Mouse (Mus musculus) C2C12 (cell line): ENCODE measurements around the gene Capn2. TPM values are rescaled to one million over a fixed set of nuclear protein-coding genes. Genes with fewer than 3 reads are reported as not detected.

Experiments used
- H3K27me3 ChIP-seq: one replicate; pipeline ENCODE4 v1.6.1; 2011; ENCODE audit not compliant: control insufficient read depth, insufficient read depth, insufficient read length
- H3K36me3 ChIP-seq: one replicate; pipeline ENCODE4 v1.6.1; 2011; ENCODE audit not compliant: control insufficient read depth, insufficient read depth
- H3K4me3 ChIP-seq: one replicate; pipeline ENCODE4 v1.5.1; 2011; ENCODE audit warnings: mild to moderate bottlenecking, control low read depth; ENCODE audit not compliant: poor library complexity, insufficient read depth, severe bottlenecking
- H3K79me2 ChIP-seq: one replicate; pipeline ENCODE4 v1.6.1; 2011; ENCODE audit not compliant: control insufficient read depth, insufficient read depth
- H3K79me3 ChIP-seq: one replicate; pipeline ENCODE4 v1.6.1; 2011; ENCODE audit warnings: low read depth, control low read depth
- H3ac ChIP-seq: one replicate; pipeline ENCODE3; 2011; ENCODE audit warnings: low read depth; ENCODE audit not compliant: control insufficient read depth, insufficient read length
- CEBPB ChIP-seq: IDR thresholded peaks from one replicate; pipeline ENCODE4 v1.6.1; 2011; ENCODE audit warnings: low read depth, mild to moderate bottlenecking, control low read depth, moderate library complexity
- CTCF ChIP-seq: IDR thresholded peaks from one replicate; pipeline ENCODE4 v1.5.1; 2011; ENCODE audit not compliant: control insufficient read depth, insufficient read depth, insufficient read length
- FOSL1 ChIP-seq: IDR thresholded peaks from one replicate; pipeline ENCODE4 v1.8.0; 2011; ENCODE audit warnings: mild to moderate bottlenecking, low read length; ENCODE audit not compliant: poor library complexity, insufficient read depth, severe bottlenecking
- MAX ChIP-seq: IDR thresholded peaks from one replicate; pipeline ENCODE4 v1.6.1; 2011; ENCODE audit warnings: mild to moderate bottlenecking, control low read depth
- MYOD1 ChIP-seq: IDR thresholded peaks from one replicate; pipeline ENCODE4 v1.6.1; 2011; ENCODE audit warnings: low read depth; ENCODE audit not compliant: control insufficient read depth, insufficient read length
- MYOG ChIP-seq: IDR thresholded peaks from one replicate; pipeline ENCODE4 v1.6.1; 2011; ENCODE audit not compliant: control insufficient read depth, insufficient read length; ENCODE audit errors: extremely low read depth
- USF1 ChIP-seq: IDR thresholded peaks from one replicate; pipeline ENCODE4 v1.6.1; 2011; ENCODE audit warnings: low read depth, mild to moderate bottlenecking, control low read depth, moderate library complexity
- polyA plus RNA-seq: library from polyadenylated mRNA; unstranded; fragments of >200 nt; fragmentation: generic; extraction: Trizol; gene quantifications from one replicate; pipeline ENCODE4 v1.2.1, GENCODE M21; 2012; ENCODE audit warnings: missing spikeins

The Capn2 gene
- polyA plus RNA-seq, 1 experiment, result 171 TPM

GRCm38 (mm10) chr1:182491839-182492238, 25.6 kb downstream of the Capn2 start:
- TF ChIP-seq MAX, result no peak
- no peak for TF ChIP-seq FOSL1
- TF ChIP-seq USF1, result no peak
- TF ChIP-seq MYOG, result no peak
- TF ChIP-seq CEBPB, result no peak
- TF ChIP-seq MYOD1, result no peak
- no peak for TF ChIP-seq CTCF
- H3ac ChIP-seq, result no peak overlapping the region
- peaks cover 35% of the 10 kb centered on the region for H3K79me3 ChIP-seq
- H3K36me3 ChIP-seq, result peaks cover 84% of the 10 kb centered on the region
- H3K79me2 ChIP-seq, result peaks cover 58% of the 10 kb centered on the region
- H3K4me3 ChIP-seq, result no peak overlapping the region
- no peaks in the 10 kb centered on the region for H3K27me3 ChIP-seq

DNA sequence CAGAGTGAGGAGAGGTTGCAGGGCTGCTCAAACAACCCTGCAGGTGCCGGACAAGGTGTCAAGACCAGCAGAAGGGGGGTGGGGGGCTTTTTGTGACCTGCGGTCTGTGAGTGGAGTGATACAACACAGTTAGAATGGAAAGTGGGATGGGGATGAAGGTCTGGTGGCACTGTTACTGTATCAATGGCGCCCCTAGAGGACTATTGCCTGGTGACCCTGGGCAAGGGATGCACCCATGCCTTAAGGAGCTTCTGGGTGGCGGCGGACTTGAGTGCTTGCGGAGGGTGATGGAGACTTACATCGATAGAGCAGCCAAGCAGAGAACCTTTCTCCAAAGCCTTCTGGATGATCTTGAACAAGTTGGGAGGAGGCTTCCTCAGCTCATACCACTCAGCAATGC, 26.8 kb downstream of the Capn2 start:
- TF ChIP-seq MAX (no peak), CTCF (no peak), CEBPB (no peak), FOSL1 (no peak), USF1 (no peak), MYOG (no peak)
- Histone ChIP-seq H3K27me3 (no peaks in the 10 kb centered on the region), H3K4me3 (no peak overlapping the region), H3K79me2 (peaks cover 45% of the 10 kb centered on the region), H3K36me3 (peaks cover 77% of the 10 kb centered on the region), H3K79me3 (peaks cover 23% of the 10 kb centered on the region), H3ac (no peak overlapping the region)

GRCm38 (mm10) chr1:182489803-182490452, 27.5 kb downstream of the Capn2 start:
- no peak for TF ChIP-seq FOSL1
- TF ChIP-seq CTCF, result peak; percentile 91
- TF ChIP-seq USF1, result peak; percentile 83
- peak; percentile 30 for TF ChIP-seq MYOD1
- TF ChIP-seq MAX, result peak; percentile 90
- no peak for TF ChIP-seq CEBPB
- TF ChIP-seq MYOG, result no peak
- Histone ChIP-seq H3K4me3 (no peak overlapping the region), H3ac (no peak overlapping the region), H3K36me3 (peaks cover 77% of the 10 kb centered on the region), H3K79me2 (peaks cover 39% of the 10 kb centered on the region), H3K27me3 (no peaks in the 10 kb centered on the region), H3K79me3 (peaks cover 17% of the 10 kb centered on the region)

DNA sequence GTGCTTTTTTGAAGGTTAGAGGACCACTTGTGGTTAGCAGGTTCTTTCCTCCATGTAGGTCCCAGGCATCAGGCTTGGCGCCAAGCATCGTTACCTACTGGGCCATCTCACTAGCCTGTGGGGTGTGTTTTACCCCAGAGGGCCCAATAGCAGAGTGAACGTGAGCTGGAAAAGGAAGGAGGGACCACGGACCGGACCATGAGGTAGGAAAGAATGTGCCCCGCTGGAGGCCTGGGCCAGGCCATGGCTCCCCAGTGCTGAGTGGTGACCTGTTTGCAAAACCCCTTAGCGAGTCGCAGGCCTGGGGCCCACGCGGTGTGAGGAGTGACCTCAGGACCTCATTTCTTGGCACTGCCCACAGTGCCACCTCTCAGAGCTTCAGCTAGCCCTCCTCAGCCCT, 28.9 kb downstream of the Capn2 start:
- Histone ChIP-seq H3K27me3 (no peaks in the 10 kb centered on the region), H3K79me2 (peaks cover 24% of the 10 kb centered on the region), H3ac (no peak overlapping the region), H3K4me3 (no peak overlapping the region), H3K36me3 (peaks cover 81% of the 10 kb centered on the region), H3K79me3 (peaks cover 9% of the 10 kb centered on the region)
- TF ChIP-seq USF1, result no peak
- TF ChIP-seq MAX, result no peak
- TF ChIP-seq MYOD1, result no peak

GRCm38 (mm10) chr1:182483910-182484274, 33.5 kb downstream of the Capn2 start:
- TF ChIP-seq CTCF, result no peak
- no peak for TF ChIP-seq CEBPB
- no peak for TF ChIP-seq MYOG
- Histone ChIP-seq H3K4me3 (no peak overlapping the region), H3K79me2 (peaks cover 6% of the 10 kb centered on the region), H3K36me3 (peaks cover 93% of the 10 kb centered on the region), H3K79me3 (peaks cover 3% of the 10 kb centered on the region), H3ac (no peak overlapping the region), H3K27me3 (no peaks in the 10 kb centered on the region)

DNA sequence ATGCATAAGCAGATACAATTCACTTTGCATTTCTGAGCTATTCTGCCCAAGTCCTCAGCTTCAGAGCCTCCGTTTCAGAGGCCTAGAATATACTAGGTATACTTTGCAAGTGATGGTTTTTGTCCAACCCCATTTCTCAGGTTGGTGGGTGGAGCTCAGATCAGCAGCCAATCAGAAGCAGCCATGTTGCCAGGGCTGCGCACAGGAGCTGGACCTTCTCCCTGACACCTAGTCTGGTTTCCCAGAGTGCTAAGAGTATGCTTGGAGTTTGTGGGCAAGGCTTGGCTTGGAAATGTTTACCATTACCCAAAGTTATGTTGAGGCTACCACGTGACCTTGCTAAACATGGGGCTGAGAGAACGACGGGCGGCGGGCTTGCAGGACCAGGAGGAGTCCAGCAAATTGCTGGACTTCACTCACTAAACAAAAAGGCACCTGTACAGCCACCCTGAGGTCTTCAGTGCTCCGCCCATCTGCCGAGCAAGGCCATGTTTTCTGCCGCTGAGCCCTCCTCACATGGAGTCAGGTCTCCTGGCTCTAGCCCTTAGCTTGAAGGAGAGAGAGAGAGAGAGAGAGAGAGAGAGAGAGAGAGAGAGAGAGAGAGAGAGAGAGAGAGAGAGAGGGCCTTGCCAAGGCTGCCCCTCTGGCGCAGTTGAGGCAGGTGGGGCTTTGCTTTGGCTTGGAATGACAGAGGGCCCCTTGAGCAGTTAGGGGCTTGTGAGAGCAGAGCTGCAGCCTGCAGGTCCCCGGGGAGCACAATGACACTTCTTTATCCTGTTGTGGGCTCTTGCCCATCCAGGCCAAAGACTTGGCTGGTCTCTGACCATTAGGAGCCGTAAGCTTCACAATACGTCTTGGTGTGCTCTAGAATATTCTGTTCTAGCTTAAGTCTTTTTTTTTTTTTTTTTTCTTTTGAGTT, 34.2 kb downstream of the Capn2 start:
- Histone ChIP-seq H3K79me2 (no peaks in the 10 kb centered on the region), H3ac (no peak overlapping the region), H3K4me3 (no peak overlapping the region), H3K27me3 (no peaks in the 10 kb centered on the region), H3K79me3 (no peaks in the 10 kb centered on the region), H3K36me3 (peaks cover 92% of the 10 kb centered on the region)
- TF ChIP-seq CEBPB, result no peak
